Mouse (Mus musculus): ENCODE measurements around the gene Rcn3. TPM values are rescaled to one million over a fixed set of nuclear protein-coding genes. Genes with fewer than 3 reads are reported as not detected.
A peak's percentile ranks its signal among the peaks of the same experiment; 100 is the strongest.

Rcn3 gene
- polyA plus RNA-seq, 1 experiment from 2014 or later: 43.5 TPM

GRCm38 (mm10) chr7:45083300-45083890 lies 8.6 kb downstream of the Rcn3 start:
- Histone ChIP-seq H3K27ac (ENCODE audit: low read length) (no peak overlapping the region), H3K36me3 (ENCODE audit: control insufficient read depth, insufficient read depth, low read length) (peaks cover 5% of the 10 kb centered on the region; the same call in 1 of the 2 replicates), H3K27me3 (ENCODE audit: control insufficient read depth, insufficient read depth, low read depth, low read length) (no peaks in the 10 kb centered on the region), H3K4me1 (ENCODE audit: control insufficient read depth, insufficient read depth, low read length) (no peaks in the 10 kb centered on the region), H3K9ac (ENCODE audit: low read depth, low read length) (peak overlapping the region; percentile 20; the same call in 1 of the 2 replicates), H3K4me3 (ENCODE audit: low read depth, low read length) (no peak overlapping the region), H3K4me2 (ENCODE audit: low read length) (no peak overlapping the region), H3K9me3 (replicated peaks; ENCODE audit: control insufficient read depth, low read length, poor library complexity, severe bottlenecking) (no peaks in the 10 kb centered on the region)
- ATAC-seq: no peak
- WGBS: 81% methylated on average over 22 of the region's 22 CpGs

GRCm38 (mm10) chr7:45082401-45083299 lies 9.4 kb downstream of the Rcn3 start:
- ATAC-seq: no peak
- peak overlapping the region; percentile 53 for H3K27ac ChIP-seq (ENCODE audit: low read length)

GRCm38 (mm10) chr7:45081016-45081415 lies 11.0 kb downstream of the Rcn3 start:
- peaks cover 14% of the 10 kb centered on the region for H3K36me3 ChIP-seq (ENCODE audit: control insufficient read depth, insufficient read depth, low read length)
- no peaks in the 10 kb centered on the region for H3K9me3 ChIP-seq (replicated peaks; ENCODE audit: control insufficient read depth, low read length, poor library complexity, severe bottlenecking)
- no peaks in the 10 kb centered on the region for H3K4me1 ChIP-seq (ENCODE audit: control insufficient read depth, insufficient read depth, low read length)
- H3K27ac ChIP-seq (ENCODE audit: low read length): no peak overlapping the region
- 45% methylated on average over 5 of the region's 5 CpGs for WGBS
- H3K27me3 ChIP-seq (ENCODE audit: control insufficient read depth, insufficient read depth, low read depth, low read length): no peaks in the 10 kb centered on the region
- no peak for ATAC-seq
- no peak overlapping the region for H3K4me3 ChIP-seq (ENCODE audit: low read depth, low read length)
- no peak overlapping the region for H3K9ac ChIP-seq (ENCODE audit: low read depth, low read length)
- H3K4me2 ChIP-seq (ENCODE audit: low read length): no peak overlapping the region

More at GRCm38 (mm10) chr7:45082401-45083299, 9.4 kb downstream of the Rcn3 start:
- no peak overlapping the region for H3K4me2 ChIP-seq (ENCODE audit: low read length)
- no peak overlapping the region for H3K4me3 ChIP-seq (ENCODE audit: low read depth, low read length)
- H3K9ac ChIP-seq (ENCODE audit: low read depth, low read length): peak overlapping the region; percentile 20; the same call in 1 of the 2 replicates
- peaks cover 7% of the 10 kb centered on the region; the same call in 1 of the 2 replicates for H3K36me3 ChIP-seq (ENCODE audit: control insufficient read depth, insufficient read depth, low read length)
- WGBS: 78% methylated on average over 25 of the region's 25 CpGs
- H3K27me3 ChIP-seq (ENCODE audit: control insufficient read depth, insufficient read depth, low read depth, low read length): no peaks in the 10 kb centered on the region
- no peaks in the 10 kb centered on the region for H3K4me1 ChIP-seq (ENCODE audit: control insufficient read depth, insufficient read depth, low read length)
- no peaks in the 10 kb centered on the region for H3K9me3 ChIP-seq (replicated peaks; ENCODE audit: control insufficient read depth, low read length, poor library complexity, severe bottlenecking)

GRCm38 (mm10) chr7:45079856-45080255 lies 12.2 kb downstream of the Rcn3 start:
- no peaks in the 10 kb centered on the region for H3K27me3 ChIP-seq (ENCODE audit: control insufficient read depth, insufficient read depth, low read depth, low read length)
- H3K4me1 ChIP-seq (ENCODE audit: control insufficient read depth, insufficient read depth, low read length): no peaks in the 10 kb centered on the region
- H3K27ac ChIP-seq (ENCODE audit: low read length): peak overlapping the region; percentile 9; the same call in 1 of the 2 replicates
- no peaks in the 10 kb centered on the region for H3K9me3 ChIP-seq (replicated peaks; ENCODE audit: control insufficient read depth, low read length, poor library complexity, severe bottlenecking)
- H3K4me3 ChIP-seq (ENCODE audit: low read depth, low read length): no peak overlapping the region
- H3K36me3 ChIP-seq (ENCODE audit: control insufficient read depth, insufficient read depth, low read length): peaks cover 14% of the 10 kb centered on the region
- no peak overlapping the region for H3K4me2 ChIP-seq (ENCODE audit: low read length)
- ATAC-seq: peak; percentile 46; the same call in 1 of the 2 replicates
- H3K9ac ChIP-seq (ENCODE audit: low read depth, low read length): no peak overlapping the region
- WGBS: 1% methylated on average over 10 of the region's 10 CpGs

- no peak overlapping the region for H3K27ac ChIP-seq (ENCODE audit: low read length)
- no peaks in the 10 kb centered on the region for H3K9me3 ChIP-seq (replicated peaks; ENCODE audit: control insufficient read depth, low read length, poor library complexity, severe bottlenecking)
- WGBS: 38% methylated on average over 9 of the region's 9 CpGs
- no peaks in the 10 kb centered on the region for H3K27me3 ChIP-seq (ENCODE audit: control insufficient read depth, insufficient read depth, low read depth, low read length)
- no peak overlapping the region for H3K4me2 ChIP-seq (ENCODE audit: low read length)
- no peak overlapping the region for H3K4me3 ChIP-seq (ENCODE audit: low read depth, low read length)
- 0 out of 2 replicates have a peak, but pooled peaks have one; percentile 7 for ATAC-seq
- H3K9ac ChIP-seq (ENCODE audit: low read depth, low read length): no peak overlapping the region
- no peaks in the 10 kb centered on the region for H3K4me1 ChIP-seq (ENCODE audit: control insufficient read depth, insufficient read depth, low read length)
- H3K36me3 ChIP-seq (ENCODE audit: control insufficient read depth, insufficient read depth, low read length): peaks cover 14% of the 10 kb centered on the region
These were observed 13.5 kb downstream of the Rcn3 start for GRCm38 (mm10) chr7:45078513-45078912.

- Histone ChIP-seq H3K36me3 (ENCODE audit: control insufficient read depth, insufficient read depth, low read length) (peaks cover 14% of the 10 kb centered on the region), H3K27ac (ENCODE audit: low read length) (no peak overlapping the region), H3K4me2 (ENCODE audit: low read length) (no peak overlapping the region), H3K4me3 (ENCODE audit: low read depth, low read length) (no peak overlapping the region), H3K27me3 (ENCODE audit: control insufficient read depth, insufficient read depth, low read depth, low read length) (no peaks in the 10 kb centered on the region), H3K4me1 (ENCODE audit: control insufficient read depth, insufficient read depth, low read length) (no peaks in the 10 kb centered on the region), H3K9me3 (replicated peaks; ENCODE audit: control insufficient read depth, low read length, poor library complexity, severe bottlenecking) (no peaks in the 10 kb centered on the region), H3K9ac (ENCODE audit: low read depth, low read length) (no peak overlapping the region)
- 94% methylated on average over 2 of the region's 2 CpGs for WGBS
- no peak for ATAC-seq
These were observed 14.2 kb downstream of the Rcn3 start for GRCm38 (mm10) chr7:45077829-45078228.

GRCm38 (mm10) chr7:45077322-45077721 lies 14.7 kb downstream of the Rcn3 start:
- WGBS: 92% methylated on average over 14 of the region's 14 CpGs
- Histone ChIP-seq H3K9me3 (replicated peaks; ENCODE audit: control insufficient read depth, low read length, poor library complexity, severe bottlenecking) (no peaks in the 10 kb centered on the region), H3K9ac (ENCODE audit: low read depth, low read length) (no peak overlapping the region), H3K27me3 (ENCODE audit: control insufficient read depth, insufficient read depth, low read depth, low read length) (no peaks in the 10 kb centered on the region), H3K27ac (ENCODE audit: low read length) (no peak overlapping the region), H3K36me3 (ENCODE audit: control insufficient read depth, insufficient read depth, low read length) (peaks cover 14% of the 10 kb centered on the region), H3K4me2 (ENCODE audit: low read length) (no peak overlapping the region), H3K4me1 (ENCODE audit: control insufficient read depth, insufficient read depth, low read length) (no peaks in the 10 kb centered on the region), H3K4me3 (ENCODE audit: low read depth, low read length) (no peak overlapping the region)
- no peak for ATAC-seq

GRCm38 (mm10) chr7:45076501-45076900 lies 15.5 kb downstream of the Rcn3 start:
- no peaks in the 10 kb centered on the region for H3K27me3 ChIP-seq (ENCODE audit: control insufficient read depth, insufficient read depth, low read depth, low read length)
- no peaks in the 10 kb centered on the region for H3K4me1 ChIP-seq (ENCODE audit: control insufficient read depth, insufficient read depth, low read length)
- H3K9me3 ChIP-seq (replicated peaks; ENCODE audit: control insufficient read depth, low read length, poor library complexity, severe bottlenecking): no peaks in the 10 kb centered on the region
- 91% methylated on average over 30 of the region's 30 CpGs for WGBS
- no peak overlapping the region for H3K4me2 ChIP-seq (ENCODE audit: low read length)
- H3K27ac ChIP-seq (ENCODE audit: low read length): no peak overlapping the region
- H3K9ac ChIP-seq (ENCODE audit: low read depth, low read length): no peak overlapping the region
- H3K4me3 ChIP-seq (ENCODE audit: low read depth, low read length): no peak overlapping the region
- no peak for ATAC-seq
- H3K36me3 ChIP-seq (ENCODE audit: control insufficient read depth, insufficient read depth, low read length): peaks cover 14% of the 10 kb centered on the region

- H3K27me3 ChIP-seq (ENCODE audit: control insufficient read depth, insufficient read depth, low read depth, low read length): no peaks in the 10 kb centered on the region
- no peak overlapping the region for H3K4me3 ChIP-seq (ENCODE audit: low read depth, low read length)
- no peak for ATAC-seq
- 89% methylated on average over 4 of the region's 4 CpGs for WGBS
- no peak overlapping the region for H3K4me2 ChIP-seq (ENCODE audit: low read length)
- H3K27ac ChIP-seq (ENCODE audit: low read length): no peak overlapping the region
- H3K36me3 ChIP-seq (ENCODE audit: control insufficient read depth, insufficient read depth, low read length): peaks cover 14% of the 10 kb centered on the region
- H3K9ac ChIP-seq (ENCODE audit: low read depth, low read length): no peak overlapping the region
- no peaks in the 10 kb centered on the region for H3K4me1 ChIP-seq (ENCODE audit: control insufficient read depth, insufficient read depth, low read length)
- H3K9me3 ChIP-seq (replicated peaks; ENCODE audit: control insufficient read depth, low read length, poor library complexity, severe bottlenecking): no peaks in the 10 kb centered on the region
These were observed 16.6 kb downstream of the Rcn3 start for GRCm38 (mm10) chr7:45075405-45075804.

Measured in midbrain, embryonic 16.5 days (tissue).